Mouse (Mus musculus): ENCODE measurements around the gene Esrrg.

- no peak for TF ChIP-seq CTCF (IDR thresholded peaks at IDR 0.05; ENCODE audit: borderline replicate concordance, insufficient read depth, low read depth, low read length)
- TF ChIP-seq POLR2A (IDR thresholded peaks at IDR 0.05; ENCODE audit: borderline replicate concordance, insufficient read depth, low read length): no peak
These were observed 149.4 kb downstream of the Esrrg start for GRCm38 (mm10) chr1:187757981-187758380.

Measured in cerebellum, adult 2 months (tissue).